Mouse (Mus musculus) macrophage (primary cell): ENCODE results near the gene Crebrf. TPM values are rescaled to one million over a fixed set of nuclear protein-coding genes. Genes with fewer than 3 reads are reported as not detected.
A peak's percentile ranks its signal among the peaks of the same experiment; 100 is the strongest.

ENCODE experiments used
- H3K27ac ChIP-seq: fragments of 350-480 bp; formaldehyde crosslinking; 2 replicates; pipeline ENCODE4 v1.9.0; 2021
- H3K36me3 ChIP-seq: fragments of 350-480 bp; formaldehyde crosslinking; 2 replicates; pipeline ENCODE4 v1.9.0; 2021; ENCODE audit errors: inconsistent target
- H3K4me3 ChIP-seq: fragments of 350-480 bp; formaldehyde crosslinking; 2 replicates; pipeline ENCODE4 v1.9.0; 2021; ENCODE audit errors: inconsistent target
- H3K79me2 ChIP-seq: fragments of 350-480 bp; formaldehyde crosslinking; 2 replicates; pipeline ENCODE4 v1.9.0; 2021; ENCODE audit errors: inconsistent target
- WGBS: methylation state at CpG from one replicate; pipeline ENCODE4 v1.1.7; 2026; ENCODE audit warnings: inconsistent platforms; ENCODE audit not compliant: missing documents; 5-methylcytosine and 5-hydroxymethylcytosine counted together
- polyA plus RNA-seq: library from polyadenylated mRNA; stranded (reverse); fragments of 250-400 nt; gene quantifications from 3 replicates; pipeline ENCODE4 v1.2.4, GENCODE M21; 2018; ENCODE audit warnings: inconsistent platforms

The Crebrf gene
- polyA plus RNA-seq, 1 experiment from 2014 or later = 12.8 TPM

DNA sequence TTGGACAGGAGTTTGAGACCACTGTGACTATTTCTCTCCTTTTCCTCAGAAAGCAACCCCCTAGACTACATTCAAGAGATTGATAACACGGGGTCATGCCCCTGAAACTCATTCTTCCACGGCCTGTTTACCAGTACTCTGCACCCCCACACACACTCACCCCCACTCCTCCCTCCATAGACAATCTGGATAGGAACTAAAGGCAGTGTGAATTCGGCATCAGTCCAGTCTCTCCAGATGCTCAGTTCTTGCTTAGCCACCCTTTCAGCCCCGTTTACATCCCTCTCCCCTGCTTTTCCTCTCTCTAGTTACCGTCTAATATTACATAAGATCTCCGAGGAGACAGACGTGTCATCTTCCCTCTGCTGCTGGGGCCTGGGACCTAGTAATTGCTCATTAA is 21.3 kb upstream of the Crebrf start:
- H3K79me2 ChIP-seq = peaks cover 68% of the 10 kb centered on the region
- no peak overlapping the region for H3K27ac ChIP-seq
- no peak overlapping the region for H3K4me3 ChIP-seq
- peaks cover 55% of the 10 kb centered on the region for H3K36me3 ChIP-seq
- WGBS = 90% methylated on average over 7 of the region's 7 CpGs

DNA sequence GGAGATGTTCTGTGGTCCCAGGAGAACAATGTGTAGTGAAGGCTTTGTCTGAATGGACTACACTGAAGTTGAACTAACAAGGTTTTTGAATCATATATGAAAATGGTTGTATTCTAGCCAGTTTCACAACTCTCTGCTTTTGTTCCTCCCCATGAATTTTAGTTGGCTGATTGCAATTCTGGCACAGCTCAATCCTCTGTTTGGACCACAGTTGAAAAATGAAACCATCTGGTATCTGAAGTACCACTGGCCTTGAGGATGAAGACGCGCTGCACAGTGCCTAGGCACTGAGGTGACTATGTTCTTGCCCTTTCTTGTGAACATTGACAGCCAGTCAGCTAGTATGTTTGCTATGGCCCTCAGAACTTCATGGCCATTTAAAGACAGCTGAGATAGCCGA is 20.3 kb upstream of the Crebrf start:
- WGBS = 92% methylated on average over 3 of the region's 3 CpGs
- no peak overlapping the region for H3K27ac ChIP-seq
- H3K4me3 ChIP-seq = no peak overlapping the region
- H3K36me3 ChIP-seq = peaks cover 66% of the 10 kb centered on the region
- H3K79me2 ChIP-seq = peaks cover 58% of the 10 kb centered on the region

DNA sequence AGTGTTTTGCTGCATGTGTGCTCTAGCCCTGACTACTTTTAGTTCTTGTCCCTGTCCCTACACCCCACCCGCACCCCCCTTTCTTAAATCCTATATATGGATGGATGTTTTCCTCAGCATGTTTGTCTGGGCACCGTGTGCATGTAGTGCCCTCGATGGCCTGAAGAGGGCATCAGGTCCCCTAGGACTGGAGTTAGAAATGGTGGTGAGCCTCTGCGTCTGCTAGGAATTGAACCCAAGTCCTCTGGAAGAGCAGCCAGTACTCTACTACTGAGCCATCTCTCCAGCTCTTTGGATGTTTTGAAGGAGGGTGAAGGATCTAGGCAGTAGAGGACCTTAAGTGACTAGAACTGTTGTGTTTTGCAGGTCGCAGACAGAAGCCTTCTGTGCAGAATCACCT is 16.6 kb upstream of the Crebrf start:
- WGBS = 89% methylated on average over 4 of the region's 5 CpGs
- no peak overlapping the region for H3K27ac ChIP-seq
- H3K79me2 ChIP-seq = peaks cover 21% of the 10 kb centered on the region
- no peak overlapping the region for H3K4me3 ChIP-seq
- H3K36me3 ChIP-seq = peaks cover 81% of the 10 kb centered on the region

DNA sequence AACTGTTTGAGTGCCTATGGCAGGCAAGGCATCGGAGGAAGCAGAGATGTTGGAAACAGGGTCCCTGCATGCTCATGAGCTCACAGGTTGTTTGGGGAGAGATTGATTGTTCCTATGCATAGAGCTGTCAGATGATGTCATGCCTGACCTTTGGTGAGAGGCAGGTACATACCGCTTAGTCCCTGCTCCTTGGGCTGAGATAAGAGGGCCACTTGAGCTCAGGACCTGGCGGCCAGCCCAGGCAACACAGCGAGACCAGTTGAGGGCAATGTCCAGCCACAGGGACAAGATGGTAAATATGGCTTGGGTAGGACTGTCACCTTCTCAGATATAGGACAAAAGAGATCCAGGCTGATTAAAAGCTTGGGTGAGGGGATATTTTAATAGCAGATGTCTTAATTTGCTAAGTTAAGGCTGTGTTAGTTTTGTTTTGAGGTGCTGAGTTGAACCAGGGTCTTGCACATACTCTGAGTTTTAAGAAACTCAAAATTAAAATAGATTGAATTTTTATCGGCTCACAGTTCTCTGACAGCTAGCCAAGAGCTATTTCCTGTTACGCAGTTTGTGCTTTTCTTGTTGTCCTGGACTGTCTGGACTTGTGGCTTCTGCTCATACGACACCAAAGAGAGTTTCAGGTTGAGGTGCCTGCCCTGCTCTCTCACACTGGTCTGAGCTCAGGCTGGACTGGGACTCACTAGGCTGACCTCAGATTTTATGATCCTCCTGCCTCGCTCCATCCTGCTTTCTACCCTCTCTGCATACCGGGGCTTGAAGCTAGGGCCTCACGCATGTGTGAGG is 15.4 kb upstream of the Crebrf start:
- H3K4me3 ChIP-seq = no peak overlapping the region
- H3K27ac ChIP-seq = no peak overlapping the region
- peaks cover 70% of the 10 kb centered on the region for H3K36me3 ChIP-seq
- H3K79me2 ChIP-seq = peaks cover 10% of the 10 kb centered on the region; the same call in 1 of the 2 replicates
- WGBS = 93% methylated on average over 10 of the region's 10 CpGs

DNA sequence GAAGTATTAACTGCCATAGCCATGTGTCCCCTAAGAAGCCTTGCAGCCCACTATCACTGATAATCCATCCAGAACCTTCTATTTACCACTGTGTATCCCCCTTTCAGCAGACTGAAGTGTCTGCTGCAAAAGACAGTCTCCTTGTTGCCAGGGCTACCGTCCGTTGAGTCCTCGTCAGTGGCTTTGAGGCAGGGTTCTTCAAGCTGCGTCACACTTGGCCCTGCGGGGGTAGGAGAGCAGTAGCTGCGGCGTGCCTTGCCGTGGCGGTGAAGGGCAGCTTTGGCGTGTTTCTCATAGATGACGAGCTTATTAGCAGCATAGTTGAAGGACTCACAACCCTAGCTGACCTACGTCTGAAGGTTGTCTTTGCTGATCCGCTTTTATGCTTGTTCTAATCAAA is 13.9 kb upstream of the Crebrf start:
- 96% methylated on average over 13 of the region's 13 CpGs for WGBS
- H3K79me2 ChIP-seq = no peaks in the 10 kb centered on the region; the same call in 1 of the 2 replicates
- H3K4me3 ChIP-seq = no peak overlapping the region
- no peak overlapping the region for H3K27ac ChIP-seq
- peaks cover 60% of the 10 kb centered on the region for H3K36me3 ChIP-seq

DNA sequence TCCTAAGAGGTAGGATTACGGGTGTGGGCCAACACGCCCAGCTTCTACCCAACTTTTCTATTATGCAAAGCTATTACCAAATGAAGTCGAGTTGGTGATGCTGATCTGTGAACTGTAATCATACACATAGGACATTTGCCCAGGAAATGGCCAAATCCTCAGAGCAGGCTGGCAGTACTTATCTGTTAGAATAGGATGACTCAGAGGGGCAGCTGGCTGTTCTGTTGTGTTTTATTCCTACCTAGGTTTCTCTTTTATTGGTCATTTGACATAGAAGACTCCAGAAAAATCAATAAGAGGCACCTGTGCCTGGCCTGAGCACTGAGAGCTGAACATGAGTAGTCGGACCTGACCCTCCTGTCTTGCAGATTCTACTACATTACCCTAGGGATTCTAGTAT is 12.8 kb upstream of the Crebrf start:
- 88% methylated on average over 3 of the region's 4 CpGs for WGBS
- Histone ChIP-seq H3K36me3 (peaks cover 50% of the 10 kb centered on the region), H3K4me3 (no peak overlapping the region), H3K27ac (no peak overlapping the region), H3K79me2 (no peaks in the 10 kb centered on the region; the same call in 1 of the 2 replicates)

DNA sequence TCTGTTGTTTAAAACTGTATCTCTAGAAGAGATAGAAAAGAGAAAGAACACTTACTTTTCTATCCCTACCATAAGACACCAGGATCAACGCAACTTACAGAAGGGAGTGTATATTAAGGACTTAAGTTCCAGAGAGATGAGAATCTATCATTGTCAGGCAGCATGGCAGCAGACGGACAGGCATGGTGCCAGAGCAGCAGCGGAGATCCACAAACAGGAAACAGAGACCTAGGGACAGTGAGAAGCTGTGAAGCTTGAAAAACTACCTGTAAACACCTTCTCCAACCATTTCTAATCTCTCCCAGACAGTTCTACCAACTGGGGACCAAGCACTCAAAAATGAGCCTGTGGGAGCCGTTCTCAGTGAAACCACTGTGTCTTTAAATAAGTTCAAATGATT is 11.8 kb upstream of the Crebrf start:
- 82% methylated on average over 4 of the region's 4 CpGs for WGBS
- no peaks in the 10 kb centered on the region; the same call in 1 of the 2 replicates for H3K79me2 ChIP-seq

DNA sequence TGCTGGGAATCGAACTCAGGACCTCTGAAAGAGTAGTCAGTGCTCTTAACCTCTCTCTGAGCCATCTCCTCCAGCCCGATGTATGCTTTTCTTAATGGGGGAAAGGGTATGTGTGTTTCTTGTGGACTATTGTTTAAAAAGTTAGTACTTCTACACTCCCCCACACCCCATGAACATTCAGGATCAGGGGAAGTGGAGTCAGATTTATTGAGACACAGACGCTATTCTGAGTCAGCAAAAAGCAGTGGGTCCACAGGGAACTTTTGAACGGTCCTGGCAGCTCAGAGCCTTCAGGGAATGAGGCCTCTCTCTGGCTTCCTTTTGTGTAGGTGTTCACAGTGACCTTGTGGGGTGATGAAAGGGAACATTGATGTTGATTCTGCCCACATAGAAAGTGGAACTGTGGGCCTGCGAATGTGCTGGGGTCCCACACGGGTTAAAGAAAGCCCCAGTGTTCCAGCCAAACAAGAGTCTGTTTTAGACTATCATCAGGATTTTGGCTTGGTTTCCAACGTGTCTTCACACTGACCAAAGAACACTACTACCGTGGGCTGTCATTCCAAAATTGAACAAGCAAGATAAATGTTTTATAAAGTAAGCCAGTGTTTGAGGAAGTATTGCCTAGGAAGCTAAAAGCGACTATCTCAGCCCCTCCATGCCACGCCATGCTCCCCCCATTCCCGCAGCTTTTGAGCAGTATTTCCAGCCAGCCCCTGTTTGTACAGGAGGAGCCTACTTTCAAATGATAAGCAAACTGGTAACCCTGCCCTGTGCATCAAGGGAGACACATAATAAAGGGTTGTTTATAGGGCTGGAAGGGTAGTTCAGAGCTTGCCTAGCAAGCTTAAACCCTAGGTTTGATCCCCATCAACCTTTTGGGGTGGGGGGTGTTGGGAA is 9.7 kb upstream of the Crebrf start:
- WGBS = 24% methylated on average over 11 of the region's 11 CpGs
- Histone ChIP-seq H3K27ac (no peak overlapping the region), H3K4me3 (no peak overlapping the region), H3K36me3 (peaks cover 20% of the 10 kb centered on the region; the same call in 1 of the 2 replicates), H3K79me2 (no peaks in the 10 kb centered on the region; the same call in 1 of the 2 replicates)

More for the DNA sequence above, 11.8 kb upstream of the Crebrf start:
- Histone ChIP-seq H3K36me3 (peaks cover 40% of the 10 kb centered on the region), H3K4me3 (no peak overlapping the region), H3K27ac (no peak overlapping the region)

DNA sequence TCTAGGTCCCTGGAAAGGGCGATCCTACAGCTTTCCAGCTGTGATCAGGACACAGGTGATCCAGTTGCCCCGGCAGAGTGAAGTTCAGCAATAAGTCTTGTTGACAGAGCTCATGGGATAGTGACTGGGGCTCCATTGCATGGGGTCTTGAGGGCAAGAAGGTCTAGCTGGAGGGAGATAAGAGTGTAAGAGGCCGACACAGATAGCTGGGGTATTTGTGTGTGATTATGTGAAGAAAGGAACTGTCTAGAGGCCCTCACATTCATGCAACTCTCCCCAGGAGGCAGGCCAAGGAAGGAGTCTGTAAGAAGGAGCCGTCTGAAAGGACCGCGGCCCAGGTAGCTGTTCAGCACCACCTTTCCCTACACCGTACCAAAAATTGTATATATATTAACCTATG is 8.4 kb upstream of the Crebrf start:
- H3K27ac ChIP-seq = no peak overlapping the region
- H3K4me3 ChIP-seq = no peak overlapping the region
- WGBS = 88% methylated on average over 7 of the region's 7 CpGs
- H3K79me2 ChIP-seq = no peaks in the 10 kb centered on the region; the same call in 1 of the 2 replicates
- H3K36me3 ChIP-seq = peaks cover 8% of the 10 kb centered on the region; the same call in 1 of the 2 replicates

DNA sequence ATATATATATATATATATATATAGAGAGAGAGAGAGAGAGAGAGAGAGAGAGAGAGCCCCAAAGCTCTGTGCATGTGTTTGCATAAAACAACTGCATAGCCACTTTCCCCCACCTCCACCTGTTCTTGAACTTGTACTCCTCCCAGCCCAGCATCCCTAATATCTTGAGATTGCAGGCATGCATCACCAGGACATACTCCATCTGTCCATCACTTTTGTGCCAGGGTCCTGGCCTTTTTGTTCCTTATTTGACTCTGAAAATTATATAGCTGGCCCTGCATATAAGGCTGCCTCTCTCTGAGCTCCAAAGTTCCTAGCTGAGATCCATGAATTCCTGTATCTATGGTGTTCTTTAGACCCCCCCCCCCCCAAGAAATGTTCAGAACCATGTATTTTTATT is 7.0 kb upstream of the Crebrf start:
- H3K79me2 ChIP-seq = no peaks in the 10 kb centered on the region
- H3K27ac ChIP-seq = no peak overlapping the region
- no peak overlapping the region for H3K4me3 ChIP-seq
- H3K36me3 ChIP-seq = no peaks in the 10 kb centered on the region

DNA sequence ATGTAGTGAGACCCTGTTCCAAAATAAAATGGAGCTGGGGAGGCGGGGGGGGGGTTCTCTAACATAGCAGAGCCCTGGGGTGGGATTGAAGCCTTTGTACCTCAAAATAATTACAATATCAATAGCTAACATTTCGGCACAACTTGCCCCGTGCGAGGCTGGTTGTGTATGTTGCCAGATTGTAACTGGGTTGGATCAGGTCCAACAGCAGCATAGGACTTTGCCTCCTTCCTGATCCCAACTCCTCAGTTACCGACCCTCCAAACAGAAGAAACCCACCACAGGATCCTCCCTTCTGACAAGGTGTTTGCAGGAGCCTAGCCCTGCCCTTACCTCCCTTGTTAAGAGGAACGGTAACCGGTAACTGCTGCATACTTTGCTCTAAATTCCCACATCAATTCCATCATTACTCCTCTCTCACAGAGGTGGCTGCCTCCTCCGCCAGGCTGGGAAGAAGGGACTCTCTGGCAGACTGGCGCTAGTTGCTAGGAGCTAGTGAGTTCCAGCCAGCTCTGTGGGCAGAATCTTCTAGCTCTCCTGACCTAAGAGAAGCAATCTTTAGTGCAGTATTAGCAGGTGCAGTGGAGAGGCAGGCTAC is 6.4 kb upstream of the Crebrf start:
- WGBS = 85% methylated on average over 9 of the region's 9 CpGs
- Histone ChIP-seq H3K4me3 (no peak overlapping the region), H3K36me3 (no peaks in the 10 kb centered on the region), H3K27ac (no peak overlapping the region), H3K79me2 (no peaks in the 10 kb centered on the region)

DNA sequence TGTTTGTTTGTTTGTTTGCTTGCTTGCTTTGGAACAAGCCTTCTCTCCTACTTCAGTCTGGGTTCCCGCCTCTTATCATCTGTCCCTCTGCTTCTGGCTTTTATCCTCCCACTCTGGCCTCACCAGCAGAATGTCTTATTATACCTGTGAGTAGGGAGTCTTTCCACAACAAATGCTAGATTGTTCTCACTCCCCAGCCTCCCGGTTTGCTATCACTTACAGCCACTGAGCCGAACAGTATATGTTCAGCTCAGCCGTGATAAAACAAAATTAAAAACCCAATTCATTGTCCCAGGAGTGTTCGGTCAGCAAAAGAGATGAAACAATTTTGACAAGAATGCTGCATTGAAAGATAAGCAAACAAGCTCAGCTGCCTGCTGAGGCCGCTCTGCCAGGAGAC is 5.4 kb upstream of the Crebrf start:
- H3K4me3 ChIP-seq = no peak overlapping the region
- no peaks in the 10 kb centered on the region for H3K79me2 ChIP-seq
- no peak overlapping the region for H3K27ac ChIP-seq
- 87% methylated on average over 6 of the region's 6 CpGs for WGBS
- no peaks in the 10 kb centered on the region for H3K36me3 ChIP-seq

DNA sequence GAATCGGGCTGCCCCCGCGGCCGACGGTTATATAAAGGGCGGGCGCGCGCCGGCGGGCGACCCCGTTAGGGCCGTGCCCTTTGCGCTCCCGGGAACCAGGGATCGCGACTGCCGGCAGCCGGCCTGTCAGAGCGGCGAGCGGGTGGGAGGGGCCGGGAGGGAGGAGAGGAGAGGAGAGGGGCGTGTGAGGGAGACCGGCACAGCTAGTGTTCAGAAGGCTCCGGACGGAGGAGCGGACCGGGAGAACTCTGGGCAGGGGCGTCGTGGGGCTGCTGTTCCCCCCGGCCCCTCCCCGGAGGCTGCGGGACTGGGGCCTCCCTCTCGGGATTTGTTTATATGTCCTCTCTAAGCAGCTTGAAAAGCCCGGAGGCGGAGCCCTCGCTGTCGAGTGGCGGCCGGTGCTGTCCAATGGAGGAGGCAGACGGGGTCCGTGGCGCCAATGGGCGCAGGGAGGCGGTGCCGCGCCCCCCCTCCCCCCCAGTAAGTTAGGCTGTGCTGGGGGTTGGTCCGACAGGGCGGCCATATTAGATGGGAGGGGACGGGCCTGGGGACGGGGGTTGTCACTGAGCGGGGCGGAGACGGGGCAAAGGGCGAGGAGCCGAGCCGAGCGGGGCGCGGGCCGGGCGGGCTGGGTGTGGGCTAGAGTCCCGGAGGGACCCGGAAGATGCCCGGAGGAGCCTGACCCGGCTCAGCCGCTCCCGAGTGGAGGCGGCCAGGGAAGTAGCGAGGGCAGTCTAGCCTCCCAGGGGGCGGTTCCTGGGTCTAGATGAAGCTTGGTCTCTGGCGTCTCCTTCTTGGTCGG is 667 bp downstream of the Crebrf start:
- H3K4me3 ChIP-seq = peak overlapping the region; percentile 70
- H3K79me2 ChIP-seq = peaks cover 44% of the 10 kb centered on the region
- H3K27ac ChIP-seq = peak overlapping the region; percentile 72
- H3K36me3 ChIP-seq = no peaks in the 10 kb centered on the region
- WGBS = under 1% methylated on average over 54 of the region's 75 CpGs

DNA sequence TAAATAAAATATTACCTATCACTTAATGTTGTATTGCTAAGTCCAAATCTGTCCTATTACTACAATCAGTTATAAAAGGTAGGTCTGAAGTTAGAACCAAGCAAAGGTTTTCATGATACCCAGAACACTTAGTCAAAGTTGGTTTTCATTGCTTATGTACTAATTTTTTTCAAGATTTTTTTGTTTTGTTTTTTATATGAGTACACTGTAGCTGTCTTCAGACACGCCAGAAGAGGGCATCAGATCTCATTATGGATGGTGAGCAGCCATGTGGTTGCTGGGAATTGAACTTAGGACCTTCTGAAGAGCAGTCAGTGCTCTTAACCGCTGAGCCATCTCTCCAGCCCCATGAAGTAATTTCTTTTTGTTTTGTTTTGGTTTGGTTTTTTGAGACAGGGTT is 2.4 kb downstream of the Crebrf start:
- no peak overlapping the region for H3K27ac ChIP-seq
- WGBS = 76% methylated on average over 2 of the region's 2 CpGs
- H3K36me3 ChIP-seq = no peaks in the 10 kb centered on the region
- peaks cover 61% of the 10 kb centered on the region for H3K79me2 ChIP-seq
- no peak overlapping the region for H3K4me3 ChIP-seq
